9 mouse cellular contexts compared by ENCODE assay signal in genomic region chr13:6836351-6837074, GRCm38 (mm10).
A peak's percentile ranks its signal among the peaks of the same experiment; 100 is the strongest.
DNase-seq lines count a peak whose midpoint lies in the region; ATAC-seq and TF ChIP-seq lines count a peak whose summit lies in the region.
"Had no signal": no experiment of that assay in that cellular context is flagged by ENCODE, and none has a peak within 500 bp of the region (broad histone marks: within the 10 kb centered on the region; RNA-seq: fewer than 3 reads in every experiment).

No protein-coding gene starts in this region.

- TF ChIP-seq POLR2A in thymus, adult 2 months (IDR thresholded peaks at IDR 0.05; ENCODE audit: control insufficient read depth, extremely low read depth, insufficient read depth, low read length, poor library complexity): no peak

- DNase-seq in thymus, postnatal 0 days (ENCODE audit: low spot score): peak; percentile 46
- no peak for DNase-seq in thymus, adult 2 months
- DNase-seq in cerebellum, adult 18-20 months: peak; percentile 13 to 17
- peak; percentile 65 for DNase-seq in kidney, postnatal 10 days
- peak; percentile 39 for DNase-seq in liver, embryonic 11.5 days (ENCODE audit: low spot score)
- DNase-seq in urinary bladder, postnatal 36 days (ENCODE audit: low spot score in 2 of 2): peak; percentile 19 to 42

- ATAC-seq in frontal cortex, adult (ENCODE audit: low TSS enrichment): peak; percentile 96
- ATAC-seq in liver, embryonic 11.5 days (replicated peaks; ENCODE audit: low FRiP score): no peak; the same call in 1 of the 2 replicates
- peak; percentile 87 for ATAC-seq in neutrophil, adult 5-6 weeks (ENCODE audit: extremely low read depth, insufficient number of reproducible peaks, low FRiP score, poor library complexity, severe bottlenecking)

- no peaks in the 10 kb centered on the region for H3K9me3 ChIP-seq in liver, embryonic 11.5 days (ENCODE audit: control insufficient read depth, low read length)
- H3K9me3 ChIP-seq: heart, embryonic 13.5 days had no signal

- no peaks in the 10 kb centered on the region for H3K4me1 ChIP-seq in thymus, adult 2 months (replicated peaks; ENCODE audit: control insufficient read depth, insufficient read depth, low read length)
- no peaks in the 10 kb centered on the region for H3K4me1 ChIP-seq in liver, embryonic 11.5 days (replicated peaks; ENCODE audit: control insufficient read depth, insufficient read depth, low read length)
- H3K4me1 ChIP-seq: heart, embryonic 13.5 days had no signal

- H3K4me2 ChIP-seq in liver, embryonic 11.5 days: no peak overlapping the region
- H3K4me2 ChIP-seq: heart, embryonic 13.5 days had no signal

- H3K27ac ChIP-seq in thymus, adult 2 months (ENCODE audit: control insufficient read depth, insufficient read depth, low read length): no peak overlapping the region
- no peak overlapping the region for H3K27ac ChIP-seq in liver, embryonic 11.5 days (ENCODE audit: low read depth, low read length)
- H3K27ac ChIP-seq: heart, embryonic 13.5 days had no signal

- no peak overlapping the region for H3K4me3 ChIP-seq in thymus, adult 2 months (ENCODE audit: control insufficient read depth, insufficient read depth, low read length)
- H3K4me3 ChIP-seq in liver, embryonic 11.5 days (ENCODE audit: low read depth, low read length): no peak overlapping the region
- H3K4me3 ChIP-seq: heart, embryonic 13.5 days had no signal

- H3K36me3 ChIP-seq in thymus, adult 2 months (ENCODE audit: control insufficient read depth, insufficient read depth, low read length): no peaks in the 10 kb centered on the region
- no peaks in the 10 kb centered on the region for H3K36me3 ChIP-seq in liver, embryonic 11.5 days (ENCODE audit: control insufficient read depth, insufficient read depth, low read length)
- H3K36me3 ChIP-seq: heart, embryonic 13.5 days had no signal

- H3K9ac ChIP-seq in liver, embryonic 11.5 days (ENCODE audit: low read depth, low read length): no peak overlapping the region
- H3K9ac ChIP-seq: heart, embryonic 13.5 days had no signal

- WGBS in thymus, adult 2 months: 49% methylated on average over 6 of the region's 6 CpGs
- WGBS in liver, embryonic 11.5 days: 39% methylated on average over 6 of the region's 6 CpGs

- H3K27me3 ChIP-seq in thymus, adult 2 months (ENCODE audit: control insufficient read depth, insufficient read depth, low read length): no peaks in the 10 kb centered on the region
- H3K27me3 ChIP-seq in liver, embryonic 11.5 days (replicated peaks; ENCODE audit: control insufficient read depth, insufficient read depth, low read length): no peaks in the 10 kb centered on the region
- H3K27me3 ChIP-seq: heart, embryonic 13.5 days had no signal

- no peak for TF ChIP-seq CTCF in thymus, adult 2 months (IDR thresholded peaks at IDR 0.05; ENCODE audit: borderline replicate concordance, control insufficient read depth, extremely low read depth, insufficient read depth, low read length, poor library complexity)
